Mouse (Mus musculus) midbrain, embryonic 11.5 days (tissue): ENCODE data around the gene Ubash3b. TPM values are rescaled to one million over a fixed set of nuclear protein-coding genes. Genes with fewer than 3 reads are reported as not detected.

Experiments
- ATAC-seq: fragments of 200-750 bp; cut with Nextera tagmentation; 2 replicates; pipeline ENCODE4 v1.8.0; 2017; ENCODE audit warnings: moderate TSS enrichment, moderate library complexity; ENCODE audit not compliant: low FRiP score
- DNase-seq: peaks from one replicate; pipeline ENCODE4 v3.0.0; 2015; ENCODE audit warnings: low spot score; ENCODE audit errors: missing footprints
- H3K27ac ChIP-seq: fragments of 300-500 bp; sonication (generic); 2 replicates; pipeline ENCODE4 v1.5.1; 2014; ENCODE audit warnings: low read depth, low read length
- H3K27me3 ChIP-seq: fragments of 300-500 bp; sonication (generic); 2 replicates; pipeline ENCODE4 v1.6.1; 2014; ENCODE audit warnings: mild to moderate bottlenecking, low read length, moderate library complexity, mixed read lengths; ENCODE audit not compliant: control insufficient read depth, insufficient read depth
- H3K36me3 ChIP-seq: fragments of 300-500 bp; sonication (generic); 2 replicates; pipeline ENCODE4 v1.6.1; 2014; ENCODE audit warnings: mild to moderate bottlenecking, low read length, moderate library complexity, mixed read lengths; ENCODE audit not compliant: control insufficient read depth, insufficient read depth
- H3K4me1 ChIP-seq: fragments of 300-500 bp; sonication (generic); 2 replicates; pipeline ENCODE4 v1.6.1; 2014; ENCODE audit warnings: low read length; ENCODE audit not compliant: control insufficient read depth, insufficient read depth
- H3K4me2 ChIP-seq: fragments of 300-500 bp; sonication (generic); 2 replicates; pipeline ENCODE4 v1.6.1; 2014; ENCODE audit warnings: mild to moderate bottlenecking, moderate library complexity
- H3K4me3 ChIP-seq: fragments of 300-500 bp; sonication (generic); 2 replicates; pipeline ENCODE4 v1.5.1; 2014; ENCODE audit warnings: low read depth, low read length
- H3K9ac ChIP-seq: fragments of 300-500 bp; sonication (generic); 2 replicates; pipeline ENCODE4 v1.6.1; 2014; ENCODE audit warnings: low read length
- H3K9me3 ChIP-seq: fragments of 300-500 bp; sonication (generic); 2 replicates; pipeline ENCODE4 v1.6.1; 2016; ENCODE audit warnings: low read length; ENCODE audit not compliant: control insufficient read depth
- WGBS: fragments of 180-500 bp; shearing (Covaris S2); extraction: QIAGEN DNeasy Blood & Tissue Kit; methylation state at CpG from one replicate; pipeline ENCODE4 v1.1.7; 2014; 5-methylcytosine and 5-hydroxymethylcytosine counted together
- polyA plus RNA-seq: library from polyadenylated mRNA; unstranded; fragments of >200 nt; fragmentation: Nextera tagmentation; extraction: Ambion mirVana; gene quantifications from 2 replicates; pipeline ENCODE4 v1.2.1, GENCODE M21; 2014

The Ubash3b gene
- polyA plus RNA-seq, 1 experiment from 2014 or later: 9.4 TPM

- Histone ChIP-seq H3K4me3 (no peak overlapping the region), H3K9me3 (no peaks in the 10 kb centered on the region), H3K9ac (no peak overlapping the region), H3K4me1 (peaks cover 29% of the 10 kb centered on the region), H3K27ac (peak overlapping the region; percentile 7; the same call in 1 of the 2 replicates), H3K4me2 (no peak overlapping the region), H3K27me3 (no peaks in the 10 kb centered on the region), H3K36me3 (no peaks in the 10 kb centered on the region)
- DNase-seq (no peak), ATAC-seq (no peak)
- WGBS: 47% methylated on average over 4 of the region's 4 CpGs
Measured at GRCm38 (mm10) chr9:41014512-41014911, 147.0 kb downstream of the Ubash3b start.

- peak; percentile 57 for ATAC-seq
Measured at GRCm38 (mm10) chr9:41012456-41012855, 149.0 kb downstream of the Ubash3b start.

DNA sequence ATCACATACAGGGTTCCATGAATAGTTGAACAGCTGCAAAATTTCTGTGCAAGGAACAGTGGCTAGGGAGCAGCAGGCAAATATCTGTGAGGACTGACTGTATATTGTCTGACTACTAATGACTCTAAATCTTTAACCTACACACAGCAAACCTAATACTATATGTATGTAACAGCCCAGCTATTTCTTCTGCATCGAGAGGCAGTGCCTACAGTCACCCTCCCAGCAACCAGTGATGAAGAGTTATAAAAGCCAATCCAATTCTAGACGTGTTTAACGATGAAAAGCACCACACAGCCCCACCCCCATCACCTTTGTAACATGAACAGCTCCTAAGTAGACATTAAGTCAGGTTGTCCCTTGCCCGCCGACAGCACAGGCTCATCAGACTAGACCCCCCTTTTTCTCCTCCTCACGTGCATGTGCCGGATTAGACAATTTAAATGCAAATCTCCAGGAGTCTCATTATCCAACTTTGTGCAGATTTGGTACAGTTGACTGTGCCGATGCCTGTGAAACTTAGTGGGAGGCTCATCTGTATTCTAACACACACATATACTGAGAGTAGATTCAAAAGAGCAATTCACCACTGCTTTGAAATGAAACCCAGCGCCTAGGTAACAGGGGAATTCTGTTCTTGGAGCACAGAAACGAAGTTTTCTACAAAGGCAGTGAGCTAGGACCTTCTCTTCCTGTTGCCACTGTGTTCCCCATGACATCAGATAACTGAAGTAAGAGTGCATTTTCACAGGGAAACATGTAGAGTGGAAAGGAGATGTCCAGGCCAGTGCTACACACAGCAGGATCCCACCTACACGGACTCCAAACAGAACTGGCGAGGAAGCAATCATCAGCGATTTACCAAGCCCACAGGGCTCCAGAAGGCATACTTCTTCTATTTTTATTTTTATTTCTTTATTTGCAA, 149.7 kb downstream of the Ubash3b start:
- 36% methylated on average over 13 of the region's 13 CpGs for WGBS
- Histone ChIP-seq H3K36me3 (no peaks in the 10 kb centered on the region), H3K4me1 (peaks cover 32% of the 10 kb centered on the region), H3K9ac (peak overlapping the region; percentile 31; the same call in 1 of the 2 replicates), H3K27me3 (no peaks in the 10 kb centered on the region), H3K27ac (peak overlapping the region; percentile 94), H3K4me2 (peak overlapping the region; percentile 25), H3K4me3 (no peak overlapping the region), H3K9me3 (no peaks in the 10 kb centered on the region)
- ATAC-seq (peak; percentile 91), DNase-seq (peak; percentile 93)

More at GRCm38 (mm10) chr9:41012456-41012855, 149.0 kb downstream of the Ubash3b start:
- H3K4me3 ChIP-seq: no peak overlapping the region
- H3K4me1 ChIP-seq: peaks cover 32% of the 10 kb centered on the region
- DNase-seq: peak; percentile 86
- H3K27ac ChIP-seq: peak overlapping the region; percentile 94
- no peaks in the 10 kb centered on the region for H3K9me3 ChIP-seq
- H3K27me3 ChIP-seq: no peaks in the 10 kb centered on the region
- WGBS: 48% methylated on average over 5 of the region's 5 CpGs
- peak overlapping the region; percentile 34; the same call in 1 of the 2 replicates for H3K9ac ChIP-seq
- H3K4me2 ChIP-seq: peak overlapping the region; percentile 25; the same call in 1 of the 2 replicates
- no peaks in the 10 kb centered on the region for H3K36me3 ChIP-seq

DNA sequence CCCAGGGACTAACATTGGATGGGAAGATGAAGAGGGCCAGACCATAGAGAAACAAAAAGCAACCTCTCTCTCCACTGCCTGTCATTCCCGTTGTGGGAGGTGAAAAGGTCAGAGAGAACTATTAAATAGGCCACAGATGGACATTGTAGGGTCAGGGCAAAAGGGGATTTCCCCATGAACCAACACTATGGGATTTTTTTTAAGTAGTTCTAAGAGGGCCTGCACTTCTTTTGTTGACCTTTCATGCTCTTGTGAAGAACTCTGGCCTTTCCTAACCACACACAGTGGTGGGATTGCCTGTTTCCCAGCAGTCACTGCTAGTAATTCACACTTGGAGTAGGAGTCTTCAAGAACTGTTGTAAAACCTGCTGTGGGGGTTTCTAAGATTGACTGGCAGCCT, 153.7 kb downstream of the Ubash3b start:
- DNase-seq (no peak), ATAC-seq (no peak)
- Histone ChIP-seq H3K4me3 (no peak overlapping the region), H3K27ac (no peak overlapping the region), H3K9ac (no peak overlapping the region), H3K27me3 (no peaks in the 10 kb centered on the region), H3K9me3 (no peaks in the 10 kb centered on the region), H3K4me1 (peaks cover 24% of the 10 kb centered on the region), H3K4me2 (no peak overlapping the region), H3K36me3 (no peaks in the 10 kb centered on the region)
- WGBS: 3% methylated on average over 1 of the region's 1 CpGs

DNA sequence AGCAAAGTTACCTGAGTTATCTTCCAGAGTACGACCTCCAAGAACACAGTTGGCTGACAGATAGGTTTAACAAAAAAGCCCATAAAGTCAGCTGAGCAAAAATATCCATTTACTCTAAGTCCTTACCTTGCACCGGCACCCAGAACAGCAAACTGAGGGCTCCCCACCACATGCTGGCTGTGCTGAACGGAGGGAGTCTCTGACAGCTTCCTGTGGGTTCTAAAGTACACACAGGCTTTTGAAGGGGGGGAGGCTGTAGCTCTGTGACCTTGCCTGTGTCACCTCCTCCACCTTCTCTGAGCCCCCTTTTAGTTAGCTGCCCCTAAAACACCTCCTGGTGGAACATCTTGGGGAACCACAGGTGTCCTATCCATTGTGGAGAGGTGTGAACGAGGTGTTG, 157.1 kb downstream of the Ubash3b start, which contains the start of gene Crtam:
Gene Crtam, minus strand, starts transcription at position 214 of the 400 bp plus-strand sequence.
- ATAC-seq (no peak), DNase-seq (no peak)
- WGBS: 68% methylated on average over 4 of the region's 4 CpGs
- Histone ChIP-seq H3K4me1 (peaks cover 3% of the 10 kb centered on the region; the same call in 1 of the 2 replicates), H3K27me3 (no peaks in the 10 kb centered on the region), H3K9ac (no peak within 1 kb of the TSS), H3K4me3 (no peak within 1 kb of the TSS), H3K9me3 (no peaks in the 10 kb centered on the region), H3K4me2 (no peak within 1 kb of the TSS), H3K27ac (no peak within 1 kb of the TSS), H3K36me3 (no peaks in the 10 kb centered on the region)

- 87% methylated on average over 7 of the region's 7 CpGs for WGBS
- ATAC-seq (no peak), DNase-seq (no peak)
- H3K4me3 ChIP-seq: no peak overlapping the region
- H3K27me3 ChIP-seq: no peaks in the 10 kb centered on the region
- no peak overlapping the region for H3K27ac ChIP-seq
- H3K4me1 ChIP-seq: no peaks in the 10 kb centered on the region
- H3K4me2 ChIP-seq: no peak overlapping the region
- H3K36me3 ChIP-seq: no peaks in the 10 kb centered on the region
- no peak overlapping the region for H3K9ac ChIP-seq
- no peaks in the 10 kb centered on the region for H3K9me3 ChIP-seq
Measured at GRCm38 (mm10) chr9:40997116-40997779, 164.2 kb downstream of the Ubash3b start.

- H3K36me3 ChIP-seq: no peaks in the 10 kb centered on the region
- H3K27ac ChIP-seq: no peak overlapping the region
- no peaks in the 10 kb centered on the region for H3K4me1 ChIP-seq
- DNase-seq (no peak), ATAC-seq (no peak)
- WGBS: 87% methylated on average over 5 of the region's 5 CpGs
- no peak overlapping the region for H3K4me2 ChIP-seq
- H3K9ac ChIP-seq: no peak overlapping the region
- H3K4me3 ChIP-seq: no peak overlapping the region
- no peaks in the 10 kb centered on the region for H3K9me3 ChIP-seq
- H3K27me3 ChIP-seq: no peaks in the 10 kb centered on the region
Measured at GRCm38 (mm10) chr9:40994075-40994474, 167.4 kb downstream of the Ubash3b start.

- no peaks in the 10 kb centered on the region for H3K9me3 ChIP-seq
- H3K4me2 ChIP-seq: no peak overlapping the region
- WGBS: 94% methylated on average over 6 of the region's 6 CpGs
- no peak overlapping the region for H3K27ac ChIP-seq
- no peak overlapping the region for H3K9ac ChIP-seq
- no peaks in the 10 kb centered on the region for H3K36me3 ChIP-seq
- no peak for ATAC-seq
- no peaks in the 10 kb centered on the region for H3K4me1 ChIP-seq
- H3K27me3 ChIP-seq: no peaks in the 10 kb centered on the region
- no peak for DNase-seq
- no peak overlapping the region for H3K4me3 ChIP-seq
Measured at GRCm38 (mm10) chr9:40991511-40991910, 170.0 kb downstream of the Ubash3b start.
